Mouse (Mus musculus): ENCODE data around the gene Ogfr. TPM values are rescaled to one million over a fixed set of nuclear protein-coding genes. Genes with fewer than 3 reads are reported as not detected.

Ogfr gene
- total RNA-seq (2012; rRNA removed) = 79.1 and 79.8 TPM in 2 replicates
- 57.3 and 58.3 TPM in 2 replicates for total RNA-seq (2014; rRNA removed)
- polyA plus RNA-seq (2012; ENCODE audit: insufficient read length, low read depth) = 67.0 and 82.9 TPM in 2 replicates

- Histone ChIP-seq H3K9ac (ENCODE audit: insufficient read depth, low read depth) (peak within 1 kb of the TSS; percentile 94), H3K27ac (ENCODE audit: insufficient read depth, low read depth) (peak within 1 kb of the TSS; percentile 92), H3K27me3 (replicated peaks) (no peaks in the 10 kb centered on the region), H3K4me1 (ENCODE audit: control insufficient read depth in 1 of 2, insufficient read depth in 2 of 2) (peaks cover 4 to 36% of the 10 kb centered on the region in 2 experiments; a peak in 3 of 4 replicates), H3K36me3 (replicated peaks in 1 of 2; ENCODE audit: control insufficient read depth in 1 of 2, insufficient read depth in 1 of 2, low read length in 1 of 2) (peaks cover 51 to 70% of the 10 kb centered on the region in 2 experiments), H3K4me3 (replicated peaks in 1 of 3; ENCODE audit: low read depth in 2 of 3, low read length in 2 of 3, poor library complexity in 1 of 3) (peak within 1 kb of the TSS; percentile 96 to 100 (median 99)), H3K79me2 (replicated peaks; ENCODE audit: control insufficient read depth, extremely low read depth, insufficient read depth, poor library complexity, severe bottlenecking) (peaks cover 15% of the 10 kb centered on the region), H3K9me3 (replicated peaks; ENCODE audit: low read length) (no peaks in the 10 kb centered on the region), H3K4me2 (ENCODE audit: insufficient read depth, low read depth, poor library complexity, severe bottlenecking) (peak within 1 kb of the TSS; percentile 83)
- peak; percentile 71 for DNase-seq (ENCODE audit: extremely low read depth)
- TF ChIP-seq UBTF (IDR thresholded peaks at IDR 0.05; ENCODE audit: low read depth, low read length) (0 out of 2 replicates have a peak, but pooled peaks have one; percentile 45), TCF12 (IDR thresholded peaks at IDR 0.05; ENCODE audit: low read depth, low read length) (peak; percentile 30; the same call in 1 of the 2 replicates), RAD21 (IDR thresholded peaks at IDR 0.05; ENCODE audit: low read depth, low read length) (no peak), KAT2A (IDR thresholded peaks at IDR 0.05; ENCODE audit: insufficient replicate concordance, low read length) (0 out of 2 replicates have a peak, but pooled peaks have one; percentile 43), EP300 (IDR thresholded peaks at IDR 0.05; ENCODE audit: low read length) (no peak), TBP (conservative IDR thresholded peaks at IDR 0.05; ENCODE audit: low read depth, low read length) (no peak), USF1 (IDR thresholded peaks at IDR 0.05; ENCODE audit: low read depth, low read length) (no peak), NRF1 (IDR thresholded peaks at IDR 0.05; ENCODE audit: low read depth, low read length) (peak; percentile 69), IRF4 (IDR thresholded peaks at IDR 0.05; ENCODE audit: low read depth, low read length) (no peak), CTCF (conservative IDR thresholded peaks at IDR 0.05 in 1 of 2, IDR thresholded peaks at IDR 0.05 in 1 of 2; ENCODE audit: low read depth in 2 of 2, low read length in 2 of 2) (no peak), SMC3 (IDR thresholded peaks at IDR 0.05; ENCODE audit: low read depth, low read length) (no peak), MXI1 (IDR thresholded peaks at IDR 0.05; ENCODE audit: low read depth, low read length) (peak; percentile 55; the same call in 1 of the 2 replicates), PAX5 (IDR thresholded peaks at IDR 0.05; ENCODE audit: low read length) (no peak), ELF1 (IDR thresholded peaks at IDR 0.05; ENCODE audit: low read depth, low read length) (peak; percentile 74), POLR2AphosphoS2 (IDR thresholded peaks at IDR 0.05; ENCODE audit: low read depth, low read length) (no peak), GABPA (IDR thresholded peaks at IDR 0.05; ENCODE audit: insufficient replicate concordance, low read depth, low read length) (no peak), MAFK (IDR thresholded peaks at IDR 0.05; ENCODE audit: insufficient replicate concordance, low read length) (no peak), POLR2A (IDR thresholded peaks at IDR 0.05; ENCODE audit: low read depth, low read length) (peak; percentile 84), ETS1 (conservative IDR thresholded peaks at IDR 0.05; ENCODE audit: low read depth, low read length) (0 out of 2 replicates have a peak, but pooled peaks have one; percentile 9), HCFC1 (IDR thresholded peaks at IDR 0.05; ENCODE audit: low read depth, low read length) (peak; percentile 67), JUN (IDR thresholded peaks at IDR 0.05; ENCODE audit: insufficient read depth, low read depth, low read length) (no peak), USF2 (conservative IDR thresholded peaks at IDR 0.05; ENCODE audit: low read depth, low read length) (no peak), E2F4 (IDR thresholded peaks at IDR 0.05; ENCODE audit: insufficient replicate concordance, low read depth, low read length) (no peak), MAZ (IDR thresholded peaks at IDR 0.05; ENCODE audit: low read depth, low read length) (no peak), MYC (IDR thresholded peaks at IDR 0.05; ENCODE audit: low read depth, low read length) (no peak), ZMIZ1 (IDR thresholded peaks at IDR 0.05; ENCODE audit: low read depth, low read length) (no peak; the same call in 1 of the 2 replicates), SIN3A (IDR thresholded peaks at IDR 0.05; ENCODE audit: low read length) (0 out of 2 replicates have a peak, but pooled peaks have one; percentile 46), CHD1 (IDR thresholded peaks at IDR 0.05; ENCODE audit: low read depth, low read length) (no peak), MAX (IDR thresholded peaks at IDR 0.05; ENCODE audit: low read length) (no peak), MEF2A (IDR thresholded peaks at IDR 0.05; ENCODE audit: borderline replicate concordance, low read depth, low read length) (peak; percentile 15; the same call in 1 of the 2 replicates), JUND (conservative IDR thresholded peaks at IDR 0.05; ENCODE audit: low read depth, low read length) (no peak), RCOR1 (conservative IDR thresholded peaks at IDR 0.05; ENCODE audit: low read depth, low read length) (no peak), CHD2 (IDR thresholded peaks at IDR 0.05; ENCODE audit: low read length) (no peak; the same call in 1 of the 2 replicates), ZC3H11A (IDR thresholded peaks at IDR 0.05; ENCODE audit: low read depth, low read length) (no peak), NELFE (IDR thresholded peaks at IDR 0.05; ENCODE audit: low read depth, low read length) (no peak)
- in situ Hi-C loops (cut with MboI; ENCODE audit: low pct_ligation_motif_present, low pct_unique_long_range_greater_than_20kb, low sequenced_read_pairs) (no loop called here), dilution Hi-C loops (cut with MboI; ENCODE audit: extremely low pct_ligation_motif_present, extremely low pct_unique_long_range_greater_than_20kb, low sequenced_read_pairs) (no loop called here)
These were observed at the start of gene Ogfr for GRCm38 (mm10) chr2:180589123-180589831. Ogfr (plus strand) TSS chr2:180589245.

Measured in CH12.LX (cell line).